Mouse (Mus musculus): Measurements from ENCODE around the gene Eef2.

GRCm38 (mm10) chr10:81192270-81192967 is 16.0 kb downstream of the Eef2 start:
- TF ChIP-seq CTCF (IDR thresholded peaks at IDR 0.05; ENCODE audit: low read depth) (peak; percentile 10; the same call in 1 of the 2 replicates), EP300 (IDR thresholded peaks at IDR 0.05; ENCODE audit: low read depth) (no peak)

Measured in liver, postnatal 0 days (tissue).